Mouse (Mus musculus): ENCODE results near the gene Cd96. TPM values are rescaled to one million over a fixed set of nuclear protein-coding genes. Genes with fewer than 3 reads are reported as not detected.

Cd96 gene
- polyA plus RNA-seq, 1 experiment from 2014 or later: not detected

DNA sequence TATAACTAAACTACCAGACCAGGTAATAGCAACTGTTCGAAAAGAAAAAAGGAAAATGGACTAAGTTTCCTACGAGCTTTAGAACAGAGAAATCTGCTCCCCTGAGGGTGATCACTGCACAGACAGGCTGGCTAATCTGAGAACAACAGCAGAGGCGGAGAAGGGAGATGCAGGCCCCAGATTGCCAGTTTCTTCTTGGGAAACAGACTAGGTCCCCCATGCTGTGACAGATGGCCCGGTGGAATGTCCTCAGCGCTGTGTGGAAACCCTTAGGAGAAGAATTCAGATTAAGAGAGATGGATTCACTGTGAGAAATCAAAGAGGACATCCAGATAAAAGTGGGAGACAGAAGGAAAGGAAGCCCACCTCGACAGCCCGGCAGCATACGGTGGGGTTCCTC is 10.5 kb downstream of the Cd96 start:
- no peak for ATAC-seq (ENCODE audit: insufficient number of reproducible peaks, insufficient read depth, low FRiP score, low TSS enrichment)
- H3K27ac ChIP-seq: no peak overlapping the region
- no peak overlapping the region for H3K4me2 ChIP-seq (replicated peaks)
- no peak overlapping the region for H3K4me3 ChIP-seq
- H3K36me3 ChIP-seq: no peaks in the 10 kb centered on the region
- no peaks in the 10 kb centered on the region for H3K9me3 ChIP-seq
- H3K4me1 ChIP-seq: no peaks in the 10 kb centered on the region
- 61% methylated on average over 8 of the region's 8 CpGs for WGBS
- no peak overlapping the region for H3K9ac ChIP-seq
- no peaks in the 10 kb centered on the region for H3K27me3 ChIP-seq

DNA sequence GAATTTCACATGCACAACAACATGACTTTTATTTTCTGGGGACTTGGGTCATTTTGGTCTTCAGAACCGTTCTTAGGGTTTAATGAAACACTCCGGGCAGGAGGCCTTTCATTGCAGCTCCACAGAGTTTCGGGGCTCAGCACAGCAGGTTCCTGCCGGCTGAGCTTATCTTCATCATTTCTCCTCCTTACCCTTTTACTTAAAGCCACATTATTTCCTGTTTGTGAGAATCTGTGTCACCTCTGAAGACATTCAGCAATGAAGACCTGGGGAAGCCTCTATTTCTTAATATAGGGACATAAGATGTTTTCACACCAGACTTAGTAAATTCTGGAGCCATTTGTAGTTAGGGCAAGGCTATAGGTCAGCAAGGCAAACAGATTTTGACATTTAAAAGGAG is 12.6 kb downstream of the Cd96 start:
- no peak for ATAC-seq (ENCODE audit: insufficient number of reproducible peaks, insufficient read depth, low FRiP score, low TSS enrichment)
- WGBS: 67% methylated on average over 4 of the region's 4 CpGs
- no peaks in the 10 kb centered on the region for H3K9me3 ChIP-seq
- no peak overlapping the region for H3K9ac ChIP-seq
- no peaks in the 10 kb centered on the region for H3K4me1 ChIP-seq
- H3K36me3 ChIP-seq: no peaks in the 10 kb centered on the region
- H3K27me3 ChIP-seq: no peaks in the 10 kb centered on the region
- no peak overlapping the region for H3K4me2 ChIP-seq (replicated peaks)
- no peak overlapping the region for H3K27ac ChIP-seq
- H3K4me3 ChIP-seq: no peak overlapping the region

DNA sequence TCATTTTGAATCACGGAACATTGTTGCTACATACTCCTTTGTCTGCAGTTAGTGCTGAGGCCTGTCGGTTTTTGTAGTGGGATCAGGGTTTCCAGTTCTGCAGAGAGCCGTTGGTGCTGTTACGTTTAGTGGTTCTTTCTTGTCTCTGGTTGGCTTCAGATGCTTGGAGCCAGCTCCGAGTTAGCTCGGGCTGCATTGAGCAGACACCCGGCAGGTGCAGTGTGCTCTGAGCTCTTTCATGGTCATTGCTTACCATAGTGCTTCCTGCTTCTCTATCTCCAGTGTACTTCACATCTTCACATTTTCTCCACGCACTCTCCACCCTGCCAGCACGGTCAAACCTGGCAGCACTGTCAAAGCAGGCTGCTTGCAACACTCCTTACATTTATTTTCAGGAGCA is 15.6 kb downstream of the Cd96 start:
- no peak for ATAC-seq (ENCODE audit: insufficient number of reproducible peaks, insufficient read depth, low FRiP score, low TSS enrichment)
- H3K4me2 ChIP-seq (replicated peaks): no peak overlapping the region
- no peaks in the 10 kb centered on the region for H3K9me3 ChIP-seq
- no peak overlapping the region for H3K9ac ChIP-seq
- 86% methylated on average over 9 of the region's 9 CpGs for WGBS
- no peaks in the 10 kb centered on the region for H3K27me3 ChIP-seq
- H3K4me1 ChIP-seq: no peaks in the 10 kb centered on the region
- no peak overlapping the region for H3K4me3 ChIP-seq
- H3K36me3 ChIP-seq: no peaks in the 10 kb centered on the region
- no peak overlapping the region for H3K27ac ChIP-seq

DNA sequence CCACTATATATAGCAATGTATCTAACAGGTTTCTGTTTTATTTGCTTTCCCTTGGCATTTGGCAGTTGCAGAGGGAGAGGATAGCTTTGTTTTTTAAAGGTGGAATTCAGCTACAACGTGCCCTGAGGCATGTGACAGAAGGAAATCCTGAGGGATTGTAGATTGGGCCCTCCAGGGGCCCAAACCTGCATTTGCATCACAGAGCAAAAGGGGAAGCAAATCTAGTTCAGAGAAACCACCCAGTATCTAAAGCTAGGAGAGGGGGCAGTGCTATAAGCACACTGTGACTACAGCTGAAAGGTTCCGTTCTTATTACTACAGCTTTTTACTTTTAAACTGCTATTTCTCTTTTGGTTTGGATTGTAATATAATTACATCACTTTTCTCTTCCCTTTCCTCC is 18.3 kb downstream of the Cd96 start:
- no peak overlapping the region for H3K4me2 ChIP-seq (replicated peaks)
- no peaks in the 10 kb centered on the region for H3K27me3 ChIP-seq
- no peaks in the 10 kb centered on the region for H3K36me3 ChIP-seq
- H3K9me3 ChIP-seq: no peaks in the 10 kb centered on the region
- H3K4me3 ChIP-seq: no peak overlapping the region
- 29% methylated on average over 2 of the region's 2 CpGs for WGBS
- no peak for ATAC-seq (ENCODE audit: insufficient number of reproducible peaks, insufficient read depth, low FRiP score, low TSS enrichment)
- H3K4me1 ChIP-seq: no peaks in the 10 kb centered on the region
- H3K27ac ChIP-seq: no peak overlapping the region
- H3K9ac ChIP-seq: no peak overlapping the region

DNA sequence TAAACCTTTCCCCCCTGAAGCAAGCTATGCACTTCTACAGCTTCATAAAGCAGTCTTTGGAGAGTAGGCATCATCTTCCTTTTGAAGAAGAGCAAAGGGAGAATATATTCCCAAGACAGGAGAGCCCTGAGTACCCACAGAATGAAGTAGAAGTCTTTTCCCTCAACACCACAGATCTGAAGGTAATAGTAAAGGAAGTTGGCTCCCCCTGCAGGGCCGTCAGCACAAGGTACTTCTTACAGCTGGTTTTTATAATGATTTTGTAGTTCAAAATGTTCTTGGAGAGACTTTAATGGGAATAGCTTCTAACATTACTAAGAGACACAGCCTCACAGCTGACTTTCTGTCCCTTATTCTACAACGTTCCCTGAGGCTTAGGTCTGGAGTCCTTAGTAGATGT is 19.8 kb downstream of the Cd96 start:
- Histone ChIP-seq H3K27me3 (no peaks in the 10 kb centered on the region), H3K4me1 (no peaks in the 10 kb centered on the region), H3K9ac (no peak overlapping the region), H3K4me2 (replicated peaks) (no peak overlapping the region), H3K9me3 (no peaks in the 10 kb centered on the region), H3K27ac (no peak overlapping the region), H3K36me3 (no peaks in the 10 kb centered on the region), H3K4me3 (no peak overlapping the region)
- WGBS: 37% methylated on average over 2 of the region's 2 CpGs
- ATAC-seq (ENCODE audit: insufficient number of reproducible peaks, insufficient read depth, low FRiP score, low TSS enrichment): no peak

DNA sequence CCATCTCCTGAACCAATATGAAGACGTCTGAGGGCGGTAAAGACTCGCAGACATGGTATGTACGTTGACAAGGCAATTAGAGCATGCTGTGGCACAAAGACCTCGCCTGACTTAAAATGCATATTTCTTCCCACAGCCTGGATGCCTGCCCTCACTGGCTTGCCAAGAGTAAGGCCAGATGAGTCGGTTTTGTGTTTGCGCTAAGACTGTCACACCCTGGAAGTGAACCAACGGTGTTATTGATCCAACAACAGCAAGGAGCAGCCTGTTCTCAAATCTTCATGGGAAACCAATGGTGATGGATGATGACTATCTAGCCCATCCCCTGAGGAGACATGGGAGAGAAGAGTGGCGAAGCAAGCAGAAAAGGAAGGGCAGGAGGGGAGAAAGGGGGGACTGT is 22.6 kb downstream of the Cd96 start:
- WGBS: 74% methylated on average over 9 of the region's 9 CpGs
- H3K27ac ChIP-seq: no peak overlapping the region
- no peak overlapping the region for H3K9ac ChIP-seq
- no peaks in the 10 kb centered on the region for H3K4me1 ChIP-seq
- ATAC-seq (ENCODE audit: insufficient number of reproducible peaks, insufficient read depth, low FRiP score, low TSS enrichment): no peak
- no peaks in the 10 kb centered on the region for H3K9me3 ChIP-seq
- H3K4me2 ChIP-seq (replicated peaks): no peak overlapping the region
- H3K27me3 ChIP-seq: no peaks in the 10 kb centered on the region
- no peaks in the 10 kb centered on the region for H3K36me3 ChIP-seq
- no peak overlapping the region for H3K4me3 ChIP-seq

DNA sequence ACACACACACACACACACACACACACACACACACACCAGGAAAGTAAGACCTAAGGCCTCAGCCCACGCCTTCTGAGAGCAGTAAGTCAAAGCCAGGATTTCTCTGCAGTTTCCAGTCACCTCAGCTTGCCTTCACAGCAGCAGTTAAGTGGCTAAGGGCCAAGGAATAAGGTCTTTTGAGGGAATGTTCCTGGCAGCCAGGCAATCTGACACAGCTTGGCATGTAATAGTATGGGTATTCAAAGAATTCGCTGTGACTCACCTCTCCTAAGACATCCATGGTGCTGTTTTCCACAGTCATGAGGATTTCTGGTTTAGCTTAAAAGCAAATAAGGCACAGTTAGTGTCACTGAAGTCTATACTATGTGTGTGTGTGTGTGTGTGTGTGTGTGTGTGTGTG is 25.6 kb downstream of the Cd96 start:
- H3K4me1 ChIP-seq: no peaks in the 10 kb centered on the region
- no peak for ATAC-seq (ENCODE audit: insufficient number of reproducible peaks, insufficient read depth, low FRiP score, low TSS enrichment)
- H3K36me3 ChIP-seq: no peaks in the 10 kb centered on the region
- no peaks in the 10 kb centered on the region for H3K27me3 ChIP-seq
- no peak overlapping the region for H3K27ac ChIP-seq
- 74% methylated on average over 2 of the region's 2 CpGs for WGBS
- no peaks in the 10 kb centered on the region for H3K9me3 ChIP-seq
- no peak overlapping the region for H3K4me3 ChIP-seq
- no peak overlapping the region for H3K9ac ChIP-seq
- no peak overlapping the region for H3K4me2 ChIP-seq (replicated peaks)

DNA sequence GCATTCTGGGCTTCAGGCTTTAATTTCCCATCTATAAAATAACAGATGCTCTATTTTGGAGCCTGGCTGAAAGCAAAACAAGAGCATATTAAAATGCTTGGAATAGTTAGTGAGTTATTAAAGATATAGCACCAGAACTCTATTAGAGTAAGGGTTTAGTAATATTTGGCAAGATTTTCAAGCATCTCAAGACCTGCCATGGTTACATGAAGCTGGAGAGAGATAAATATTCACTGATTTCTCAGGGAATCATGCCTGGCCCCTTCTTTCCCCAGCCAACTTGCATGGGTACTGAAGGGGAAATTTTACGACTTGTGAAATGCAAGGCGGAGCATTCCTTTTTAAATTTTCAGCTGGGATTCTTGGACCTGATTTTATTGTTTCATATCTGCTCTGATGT is 27.1 kb downstream of the Cd96 start:
- H3K27me3 ChIP-seq: no peaks in the 10 kb centered on the region
- no peak for ATAC-seq (ENCODE audit: insufficient number of reproducible peaks, insufficient read depth, low FRiP score, low TSS enrichment)
- WGBS: 79% methylated on average over 2 of the region's 2 CpGs
- H3K4me1 ChIP-seq: no peaks in the 10 kb centered on the region
- no peak overlapping the region for H3K27ac ChIP-seq
- H3K4me3 ChIP-seq: no peak overlapping the region
- no peaks in the 10 kb centered on the region for H3K36me3 ChIP-seq
- H3K4me2 ChIP-seq (replicated peaks): no peak overlapping the region
- H3K9ac ChIP-seq: no peak overlapping the region
- no peaks in the 10 kb centered on the region for H3K9me3 ChIP-seq

DNA sequence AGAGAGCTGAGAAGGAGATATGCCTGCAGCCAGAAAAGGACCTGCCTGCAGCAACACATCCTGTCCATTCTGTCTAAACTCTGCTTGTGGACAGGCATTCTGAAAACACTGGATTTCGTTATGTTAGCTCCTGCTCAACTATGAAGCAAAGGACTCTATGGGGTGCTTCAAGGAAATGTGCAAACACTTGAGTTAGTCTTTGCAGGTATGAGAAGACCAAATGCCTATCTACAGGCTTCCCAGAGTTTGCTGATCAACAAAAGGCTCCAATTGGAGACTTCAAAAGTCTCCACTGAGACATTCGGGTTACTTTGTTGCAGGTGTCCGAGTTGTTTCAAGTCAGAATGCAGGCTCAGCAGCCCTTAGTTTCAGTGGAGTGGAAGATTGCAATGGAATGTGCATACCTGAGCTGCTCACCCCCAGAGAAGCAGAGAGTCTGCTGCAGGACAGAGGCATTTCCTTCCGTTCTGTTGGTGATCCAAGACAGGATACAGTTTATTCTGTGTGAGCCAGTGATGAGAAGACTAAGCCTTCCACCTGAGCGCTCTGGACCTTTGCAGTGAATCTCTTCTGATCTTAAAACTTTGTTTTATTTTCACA is 33.1 kb downstream of the Cd96 start:
- Histone ChIP-seq H3K4me1 (no peaks in the 10 kb centered on the region), H3K4me3 (no peak overlapping the region), H3K36me3 (no peaks in the 10 kb centered on the region), H3K4me2 (replicated peaks) (no peak overlapping the region), H3K27me3 (no peaks in the 10 kb centered on the region), H3K9me3 (no peaks in the 10 kb centered on the region), H3K9ac (no peak overlapping the region), H3K27ac (no peak overlapping the region)
- 73% methylated on average over 5 of the region's 5 CpGs for WGBS
- ATAC-seq (ENCODE audit: insufficient number of reproducible peaks, insufficient read depth, low FRiP score, low TSS enrichment): no peak

DNA sequence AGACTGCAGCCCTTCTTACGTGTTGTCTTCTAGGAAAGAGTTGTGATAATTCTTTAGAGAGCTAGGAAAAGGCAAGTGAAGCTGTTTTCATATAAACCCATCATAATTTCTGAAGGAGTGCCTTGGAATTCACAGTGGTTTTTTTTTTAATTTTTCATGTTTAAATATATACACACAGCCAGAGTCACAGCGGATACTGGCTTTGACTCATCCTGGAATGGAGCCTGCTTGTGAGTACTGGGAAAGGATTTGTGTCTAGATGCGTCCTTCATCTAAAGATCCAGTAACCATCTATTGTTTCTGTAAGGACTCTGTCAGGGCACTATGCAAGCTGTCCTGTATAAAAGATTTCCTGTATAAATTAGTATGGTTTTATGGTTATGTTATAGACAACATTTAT is 52.1 kb downstream of the Cd96 start:
- Histone ChIP-seq H3K9me3 (no peaks in the 10 kb centered on the region), H3K4me1 (no peaks in the 10 kb centered on the region), H3K27me3 (no peaks in the 10 kb centered on the region), H3K9ac (no peak overlapping the region), H3K27ac (no peak overlapping the region), H3K4me2 (replicated peaks) (no peak overlapping the region), H3K4me3 (no peak overlapping the region), H3K36me3 (no peaks in the 10 kb centered on the region)
- WGBS: 86% methylated on average over 3 of the region's 3 CpGs
- ATAC-seq (ENCODE audit: insufficient number of reproducible peaks, insufficient read depth, low FRiP score, low TSS enrichment): no peak

DNA sequence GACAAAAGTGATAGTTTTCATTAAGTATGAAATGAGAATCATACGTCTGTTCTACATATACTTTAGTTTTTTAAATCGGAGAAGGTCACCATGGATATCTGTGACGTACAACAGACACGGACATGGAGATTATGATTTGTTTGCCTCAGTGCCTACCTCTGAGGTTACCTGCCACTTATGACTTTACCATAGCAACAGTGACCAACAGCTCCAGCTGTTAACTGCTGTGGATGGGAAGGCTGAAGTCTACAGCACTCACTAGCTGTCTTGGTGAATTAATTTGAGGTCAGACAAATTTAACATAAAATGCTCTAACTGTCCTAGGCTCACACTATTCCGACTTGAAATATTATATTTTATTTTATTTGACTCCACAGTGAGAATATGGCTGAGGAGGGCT is 56.8 kb downstream of the Cd96 start:
- Histone ChIP-seq H3K4me2 (replicated peaks) (no peak overlapping the region), H3K36me3 (no peaks in the 10 kb centered on the region), H3K9me3 (no peaks in the 10 kb centered on the region), H3K27ac (no peak overlapping the region), H3K4me1 (no peaks in the 10 kb centered on the region), H3K27me3 (no peaks in the 10 kb centered on the region), H3K9ac (no peak overlapping the region), H3K4me3 (no peak overlapping the region)
- ATAC-seq (ENCODE audit: insufficient number of reproducible peaks, insufficient read depth, low FRiP score, low TSS enrichment): no peak
- WGBS: 81% methylated on average over 5 of the region's 5 CpGs

DNA sequence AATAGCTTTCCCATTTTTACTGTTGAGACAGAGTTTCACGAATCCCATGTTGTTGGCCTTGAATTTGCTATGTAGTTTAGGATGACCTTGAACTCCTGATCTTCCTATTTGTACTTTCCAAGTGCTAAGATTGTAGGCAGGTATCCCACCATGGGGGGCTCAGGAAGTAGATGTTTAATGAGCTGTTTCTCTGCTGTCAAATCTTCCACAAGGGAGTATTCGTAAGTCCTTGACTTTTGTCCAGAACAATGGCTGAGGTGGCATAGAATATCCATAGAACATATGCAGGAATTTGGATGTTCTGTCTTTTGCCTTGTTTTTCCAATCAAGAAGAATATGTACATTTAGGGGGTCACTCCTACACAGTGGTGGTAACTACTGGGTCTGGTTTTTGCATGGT is 73.1 kb downstream of the Cd96 start:
- Histone ChIP-seq H3K9ac (no peak overlapping the region), H3K27me3 (no peaks in the 10 kb centered on the region), H3K4me2 (replicated peaks) (no peak overlapping the region), H3K4me3 (no peak overlapping the region), H3K9me3 (no peaks in the 10 kb centered on the region), H3K27ac (no peak overlapping the region), H3K36me3 (no peaks in the 10 kb centered on the region), H3K4me1 (no peaks in the 10 kb centered on the region)
- no peak for ATAC-seq (ENCODE audit: insufficient number of reproducible peaks, insufficient read depth, low FRiP score, low TSS enrichment)
- 89% methylated on average over 2 of the region's 2 CpGs for WGBS

DNA sequence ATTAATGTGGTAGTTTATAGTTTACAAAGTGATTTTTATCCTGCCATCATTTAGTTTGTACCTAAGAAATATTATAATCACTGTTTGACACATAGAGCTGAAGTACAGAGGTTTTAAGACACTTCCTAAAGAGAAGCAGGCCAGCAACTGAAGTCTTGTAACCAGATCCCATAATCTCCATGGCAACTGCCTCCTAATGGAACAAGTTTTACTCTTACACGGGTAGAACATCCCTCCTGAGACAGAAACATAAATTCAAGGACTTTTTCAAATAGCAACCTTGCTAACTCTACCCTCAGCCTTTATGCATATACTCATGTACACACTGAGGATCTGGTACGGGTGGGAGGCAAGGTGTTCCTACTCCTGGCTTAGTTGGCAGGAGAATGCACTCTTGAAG is 83.8 kb downstream of the Cd96 start:
- H3K36me3 ChIP-seq: no peaks in the 10 kb centered on the region
- 0 out of 2 replicates have a peak, but pooled peaks cover 4% of the 10 kb centered on the region for H3K4me1 ChIP-seq
- no peaks in the 10 kb centered on the region for H3K9me3 ChIP-seq
- ATAC-seq (ENCODE audit: insufficient number of reproducible peaks, insufficient read depth, low FRiP score, low TSS enrichment): no peak
- H3K9ac ChIP-seq: no peak overlapping the region
- no peak overlapping the region for H3K4me3 ChIP-seq
- 46% methylated on average over 2 of the region's 2 CpGs for WGBS
- H3K4me2 ChIP-seq (replicated peaks): no peak overlapping the region
- no peaks in the 10 kb centered on the region for H3K27me3 ChIP-seq
- H3K27ac ChIP-seq: no peak overlapping the region

Data from embryonic facial prominence, embryonic 12.5 days (tissue).